Mouse (Mus musculus) hematopoietic stem cell, adult 5-6 weeks (primary cell): Measurements from ENCODE around the gene Mast3. TPM values are rescaled to one million over a fixed set of nuclear protein-coding genes. Genes with fewer than 3 reads are reported as not detected.

Source experiments
- ATAC-seq, 2 experiments: fragments of 125-278 bp in 1 of 2; replicated peaks in 1 of 2; 2 replicates each; pipeline ENCODE4 v1.8.0; 2016 to 2017; ENCODE audit warnings: inconsistent platforms in 2 of 2, mild to moderate bottlenecking in 2 of 2, moderate number of reproducible peaks in 2 of 2, low read depth in 1 of 2, moderate TSS enrichment in 1 of 2; ENCODE audit not compliant: low FRiP score in 2 of 2, poor library complexity in 2 of 2, severe bottlenecking in 2 of 2, insufficient read depth in 1 of 2, low TSS enrichment in 1 of 2
- total RNA-seq: library from RNA; stranded (forward); fragments of 172-1452, 232-1000 nt; gene quantifications from 2 replicates; pipeline ENCODE4 v1.2.3, GENCODE M21; 2017

Gene Mast3
- total RNA-seq, 1 experiment from 2014 or later, result 14.4 TPM

- no peak for ATAC-seq
These were observed 10.6 kb downstream of the Mast3 start for GRCm38 (mm10) chr8:70794215-70794614.

- peak; percentile 17 to 27 for ATAC-seq
These were observed 12.2 kb downstream of the Mast3 start for GRCm38 (mm10) chr8:70792700-70793099.

GRCm38 (mm10) chr8:70791975-70792691 is 12.7 kb downstream of the Mast3 start:
- ATAC-seq, result peak; percentile 69

- peak; percentile 77 to 79 for ATAC-seq
These were observed 13.6 kb downstream of the Mast3 start for GRCm38 (mm10) chr8:70791294-70791701.

GRCm38 (mm10) chr8:70790846-70791245 is 14.0 kb downstream of the Mast3 start:
- ATAC-seq, result no peak

GRCm38 (mm10) chr8:70789046-70789445 is 15.8 kb downstream of the Mast3 start:
- no peak for ATAC-seq

GRCm38 (mm10) chr8:70787941-70788667 is 16.8 kb downstream of the Mast3 start:
- ATAC-seq, result no peak

- ATAC-seq, result no peak
These were observed 17.8 kb downstream of the Mast3 start for GRCm38 (mm10) chr8:70787051-70787445.

GRCm38 (mm10) chr8:70786291-70787050 is 18.4 kb downstream of the Mast3 start:
- no peak for ATAC-seq

- no peak for ATAC-seq
These were observed 24.8 kb downstream of the Mast3 start for GRCm38 (mm10) chr8:70780093-70780492.

- ATAC-seq, result peak; percentile 86
These were observed 28.1 kb downstream of the Mast3 start, which contains the start of gene Pik3r2 for GRCm38 (mm10) chr8:70776496-70777444. Gene Pik3r2, minus strand, starts transcription at chr8:70776713.

- no peak for ATAC-seq
These were observed 28.9 kb downstream of the Mast3 start for GRCm38 (mm10) chr8:70775851-70776495.

GRCm38 (mm10) chr8:70775227-70775626 is 29.6 kb downstream of the Mast3 start:
- no peak for ATAC-seq

- no peak for ATAC-seq
These were observed 30.1 kb downstream of the Mast3 start for GRCm38 (mm10) chr8:70774740-70775139.

GRCm38 (mm10) chr8:70773833-70774232 is 31.0 kb downstream of the Mast3 start:
- ATAC-seq, result no peak

- no peak for ATAC-seq
These were observed 31.4 kb downstream of the Mast3 start for GRCm38 (mm10) chr8:70773410-70773809.

GRCm38 (mm10) chr8:70772890-70773289 is 32.0 kb downstream of the Mast3 start:
- ATAC-seq, result no peak
